ENCODE assay signal across 9 mouse cellular contexts in genomic region chr15:103060341-103061130, GRCm38 (mm10). TPM values are rescaled to one million over a fixed set of nuclear protein-coding genes. Genes with fewer than 3 reads are reported as not detected.
A peak's percentile ranks its signal among the peaks of the same experiment; 100 is the strongest.
DNase-seq lines count a peak whose midpoint lies in the region; ATAC-seq and TF ChIP-seq lines count a peak whose summit lies in the region.
"Had no signal": no experiment of that assay in that cellular context is flagged by ENCODE, and none has a peak within 500 bp of the region (broad histone marks: within the 10 kb centered on the region; RNA-seq: fewer than 3 reads in every experiment).

No protein-coding gene starts in this region.

- no peak overlapping the region for H3K9ac ChIP-seq in forebrain, postnatal 0 days
- no peak overlapping the region for H3K9ac ChIP-seq in forebrain, embryonic 13.5 days
- peak overlapping the region; percentile 67 for H3K9ac ChIP-seq in hindbrain, embryonic 14.5 days
- no peak overlapping the region for H3K9ac ChIP-seq in limb, embryonic 13.5 days

- no peaks in the 10 kb centered on the region for H3K4me1 ChIP-seq in forebrain, postnatal 0 days (ENCODE audit: insufficient read depth)
- no peaks in the 10 kb centered on the region for H3K4me1 ChIP-seq in forebrain, embryonic 13.5 days
- peaks cover 7% of the 10 kb centered on the region; the same call in 1 of the 2 replicates for H3K4me1 ChIP-seq in hindbrain, embryonic 14.5 days (replicated peaks; ENCODE audit: control insufficient read depth, insufficient read depth, low read length)
- H3K4me1 ChIP-seq in limb, embryonic 13.5 days: peaks cover 26% of the 10 kb centered on the region

- H3K4me2 ChIP-seq in forebrain, postnatal 0 days (ENCODE audit: low read depth): no peak overlapping the region
- no peak overlapping the region for H3K4me2 ChIP-seq in forebrain, embryonic 13.5 days
- peak overlapping the region; percentile 59 for H3K4me2 ChIP-seq in hindbrain, embryonic 14.5 days (replicated peaks)
- H3K4me2 ChIP-seq in limb, embryonic 13.5 days (replicated peaks): peak overlapping the region; percentile 50

- 3% methylated on average over 36 of the region's 36 CpGs for WGBS in forebrain, postnatal 0 days
- under 1% methylated on average over 36 of the region's 36 CpGs for WGBS in forebrain, embryonic 13.5 days
- WGBS in hindbrain, embryonic 14.5 days: 2% methylated on average over 36 of the region's 36 CpGs
- 6% methylated on average over 36 of the region's 36 CpGs for WGBS in limb, embryonic 13.5 days

- no peaks in the 10 kb centered on the region for H3K36me3 ChIP-seq in forebrain, postnatal 0 days (ENCODE audit: insufficient read depth)
- H3K36me3 ChIP-seq in forebrain, embryonic 13.5 days (ENCODE audit: poor library complexity, severe bottlenecking): no peaks in the 10 kb centered on the region
- no peaks in the 10 kb centered on the region for H3K36me3 ChIP-seq in hindbrain, embryonic 14.5 days (replicated peaks; ENCODE audit: control insufficient read depth, insufficient read depth)
- H3K36me3 ChIP-seq in limb, embryonic 13.5 days: no peaks in the 10 kb centered on the region

- H3K9me3 ChIP-seq in forebrain, postnatal 0 days (ENCODE audit: low read length): no peaks in the 10 kb centered on the region
- H3K9me3 ChIP-seq in forebrain, embryonic 13.5 days (replicated peaks): no peaks in the 10 kb centered on the region
- H3K9me3 ChIP-seq in hindbrain, embryonic 14.5 days (ENCODE audit: control insufficient read depth, low read length): no peaks in the 10 kb centered on the region
- no peaks in the 10 kb centered on the region for H3K9me3 ChIP-seq in limb, embryonic 13.5 days

- peaks cover 93% of the 10 kb centered on the region for H3K27me3 ChIP-seq in forebrain, postnatal 0 days (ENCODE audit: insufficient read depth, low read length)
- H3K27me3 ChIP-seq in forebrain, embryonic 13.5 days: peaks cover 97% of the 10 kb centered on the region
- H3K27me3 ChIP-seq in hindbrain, embryonic 14.5 days (ENCODE audit: control insufficient read depth, insufficient read depth, low read length): peaks cover 84% of the 10 kb centered on the region
- peaks cover 95% of the 10 kb centered on the region for H3K27me3 ChIP-seq in limb, embryonic 13.5 days

- no peak for TF ChIP-seq CTCF in forebrain, postnatal 0 days (IDR thresholded peaks at IDR 0.05; ENCODE audit: low read depth)

- H3K4me3 ChIP-seq in forebrain, postnatal 0 days (ENCODE audit: low read depth, low read length): no peak overlapping the region
- no peak overlapping the region for H3K4me3 ChIP-seq in forebrain, embryonic 13.5 days
- peak overlapping the region; percentile 36 for H3K4me3 ChIP-seq in hindbrain, embryonic 14.5 days (replicated peaks; ENCODE audit: low read length)
- peak overlapping the region; percentile 21 for H3K4me3 ChIP-seq in limb, embryonic 13.5 days

- ATAC-seq in forebrain, postnatal 0 days: no peak
- no peak for ATAC-seq in forebrain, embryonic 13.5 days
- ATAC-seq in hindbrain, embryonic 14.5 days (ENCODE audit: low FRiP score): peak; percentile 74; the same call in 1 of the 2 replicates
- 0 out of 2 replicates have a peak, but pooled peaks have one; percentile 39 for ATAC-seq in limb, embryonic 13.5 days (ENCODE audit: low FRiP score, low read depth)
- ATAC-seq in inflammation-experienced regulatory T-cells, adult 6 months: no peak

- H3K27ac ChIP-seq in forebrain, postnatal 0 days (ENCODE audit: low read depth, low read length): no peak overlapping the region
- H3K27ac ChIP-seq in forebrain, embryonic 13.5 days: no peak overlapping the region
- peak overlapping the region; percentile 94 for H3K27ac ChIP-seq in hindbrain, embryonic 14.5 days
- H3K27ac ChIP-seq in limb, embryonic 13.5 days: no peak overlapping the region
- H3K27ac ChIP-seq: macrophage had no signal

- DNase-seq in forebrain, postnatal 0 days: peak; percentile 31
- DNase-seq in adrenal gland, adult 2 months: peak; percentile 57
- DNase-seq in hindbrain, embryonic 14.5 days (ENCODE audit: low spot score): peak; percentile 56
- peak; percentile 50 for DNase-seq in testis, postnatal 10 days (ENCODE audit: low spot score)
- DNase-seq in thymus, postnatal 10 days (ENCODE audit: low spot score in 2 of 2): no peak

RNA-seq across cellular contexts. Expression of gene Hoxc4, which starts 41.8 kb away (rescaled TPM):
- not detected in 2 replicates for total RNA-seq in forebrain, postnatal 0 days (2014; rRNA removed)
- polyA plus RNA-seq in forebrain, postnatal 0 days (2015; fragmentation: Nextera tagmentation; extraction: Ambion mirVana): not detected in 2 replicates
- not detected in 2 replicates for polyA plus RNA-seq in forebrain, embryonic 13.5 days (2015; fragmentation: Nextera tagmentation; extraction: Ambion mirVana)
- 10 to 100 TPM in 1 of 2 experiments, 1 to 10 TPM in 1; 5.1 to 12.4 TPM for total RNA-seq in adrenal gland, adult 2 months (2021)
- 8.8 and 9.6 TPM in 2 replicates for polyA plus RNA-seq in adrenal gland, adult 2 months (2012; rRNA removed)
- 74.9 and 90.0 TPM in 2 replicates for polyA plus RNA-seq in hindbrain, embryonic 14.5 days (2014; fragmentation: Nextera tagmentation; extraction: Ambion mirVana)
- 4.8 and 4.9 TPM in 2 replicates for polyA plus RNA-seq in limb, embryonic 13.5 days (2015; fragmentation: Nextera tagmentation; extraction: Ambion mirVana)
- polyA plus RNA-seq in inflammation-experienced regulatory T-cells, adult 6 months (2017; shearing (Covaris generic)): not detected
- polyA plus RNA-seq: macrophage had no signal

Comparison
In these comparisons a context has a peak if more than half of its experiments do, and no peak if none do; other contexts are left out.
1. ATAC-seq: peak in hindbrain, embryonic 14.5 days (single experiment) and limb, embryonic 13.5 days (single experiment); none in forebrain, postnatal 0 days (single experiment), forebrain, embryonic 13.5 days (single experiment) and inflammation-experienced regulatory T-cells, adult 6 months (single experiment).
2. DNase-seq: peak in forebrain, postnatal 0 days (single experiment), adrenal gland, adult 2 months (single experiment), hindbrain, embryonic 14.5 days (single experiment) and testis, postnatal 10 days (single experiment); none in thymus, postnatal 10 days (0 of 2).
3. H3K4me2 ChIP-seq: peak in hindbrain, embryonic 14.5 days (single experiment) and limb, embryonic 13.5 days (single experiment); none in forebrain, postnatal 0 days (single experiment) and forebrain, embryonic 13.5 days (single experiment).
4. H3K4me3 ChIP-seq: peak in hindbrain, embryonic 14.5 days (single experiment) and limb, embryonic 13.5 days (single experiment); none in forebrain, postnatal 0 days (single experiment) and forebrain, embryonic 13.5 days (single experiment).